Mouse (Mus musculus) heart, adult 2 months (tissue): ENCODE data around the gene Ntrk3.

Source experiments
- CTCF ChIP-seq: fragments of 200-600 bp; IDR thresholded peaks from 2 replicates; pipeline ENCODE4 v1.8.1; 2022; ENCODE audit warnings: antibody characterized with exemption, mild to moderate bottlenecking, moderate library complexity
- EP300 ChIP-seq: fragments of 200-500 bp; IDR thresholded peaks from 2 replicates; pipeline ENCODE4 v1.6.1; 2011; ENCODE audit warnings: low read depth, low read length, control low read depth; ENCODE audit not compliant: insufficient read depth
- POLR2A ChIP-seq: fragments of 200-500 bp; IDR thresholded peaks from 2 replicates; pipeline ENCODE4 v1.6.1; 2011; ENCODE audit warnings: mild to moderate bottlenecking, low read depth, low read length, control low read depth; ENCODE audit not compliant: insufficient read depth

- TF ChIP-seq POLR2A = no peak
- peak; percentile 67 for TF ChIP-seq CTCF
- no peak for TF ChIP-seq EP300
Observed at GRCm38 (mm10) chr7:78766019-78766683, 28.3 kb upstream of the Ntrk3 start.
